Mouse (Mus musculus) MEL (cell line): ENCODE results near the gene Tspan18. TPM values are rescaled to one million over a fixed set of nuclear protein-coding genes. Genes with fewer than 3 reads are reported as not detected.

Experiments used
- DNase-seq: peaks from one replicate; pipeline ENCODE4 v3.0.0; 2011; ENCODE audit warnings: low read depth, low spot score
- H3K27ac ChIP-seq: 2 replicates; pipeline ENCODE4 v1.5.1; 2012; ENCODE audit warnings: low read depth, mild to moderate bottlenecking, control low read depth, low read length, moderate library complexity; ENCODE audit not compliant: control insufficient read depth
- H3K27me3 ChIP-seq, 2 experiments: fragments of 150-350 bp in 1 of 2; sonication (generic) in 1 of 2; 2 replicates each; pipeline ENCODE4 v1.6.1; 2012; ENCODE audit warnings: low read length in 2 of 2, mild to moderate bottlenecking in 2 of 2, improper control_type of control experiment in 1 of 2, moderate library complexity in 1 of 2; ENCODE audit not compliant: insufficient read depth in 2 of 2, control insufficient read depth in 1 of 2
- H3K36me3 ChIP-seq, 2 experiments: 2 replicates each; pipeline ENCODE4 v1.6.1; 2012 to 2014; ENCODE audit warnings: low read length in 2 of 2, improper control_type of control experiment in 1 of 2, inconsistent platforms in 1 of 2, mild to moderate bottlenecking in 1 of 2; ENCODE audit not compliant: insufficient read depth in 2 of 2, control insufficient read depth in 1 of 2
- H3K4me1 ChIP-seq, 2 experiments: fragments of 150-350 bp in 1 of 2; sonication (generic) in 1 of 2; 2 replicates each; pipeline ENCODE4 v1.6.1; 2012; ENCODE audit warnings: low read length in 2 of 2, improper control_type of control experiment in 1 of 2, mild to moderate bottlenecking in 1 of 2; ENCODE audit not compliant: insufficient read depth in 2 of 2, control insufficient read depth in 1 of 2
- H3K4me3 ChIP-seq, 2 experiments: fragments of 150-350 bp in 1 of 2; sonication (generic) in 1 of 2; 2 replicates each; pipeline ENCODE4 v1.5.1; 2012; ENCODE audit warnings: low read depth in 2 of 2, low read length in 2 of 2, mild to moderate bottlenecking in 2 of 2, moderate library complexity in 2 of 2, control low read depth in 1 of 2, improper control_type of control experiment in 1 of 2; ENCODE audit not compliant: control insufficient read depth in 1 of 2, insufficient read depth in 1 of 2
- H3K79me2 ChIP-seq: 2 replicates; pipeline ENCODE4 v1.6.1; 2012; ENCODE audit warnings: mild to moderate bottlenecking, low read length, moderate library complexity; ENCODE audit not compliant: control insufficient read depth, poor library complexity, insufficient read depth
- H3K9ac ChIP-seq: 2 replicates; pipeline ENCODE4 v1.6.1; 2012; ENCODE audit warnings: low read depth, mild to moderate bottlenecking, control low read depth, low read length, moderate library complexity; ENCODE audit not compliant: control insufficient read depth, poor library complexity, severe bottlenecking
- H3K9me3 ChIP-seq: fragments of 150-350 bp; sonication (generic); replicated peaks from 2 replicates; pipeline ENCODE4 v1.6.1; 2012; ENCODE audit warnings: mild to moderate bottlenecking, low read length, improper control_type of control experiment, moderate library complexity; ENCODE audit not compliant: insufficient read depth
- BHLHE40 ChIP-seq: IDR thresholded peaks from 2 replicates; pipeline ENCODE4 v1.6.1; 2012; ENCODE audit warnings: low read depth, mild to moderate bottlenecking, inconsistent platforms, low read length, improper control_type of control experiment, borderline replicate concordance
- CHD1 ChIP-seq: IDR thresholded peaks from 2 replicates; pipeline ENCODE4 v1.6.1; 2012; ENCODE audit warnings: low read depth, mild to moderate bottlenecking, inconsistent platforms, low read length, improper control_type of control experiment
- CHD2 ChIP-seq: IDR thresholded peaks from 2 replicates; pipeline ENCODE4 v1.6.1; 2011; ENCODE audit warnings: low read length, improper control_type of control experiment
- CTCF ChIP-seq, 3 experiments: IDR thresholded peaks in 2 of 3; conservative IDR thresholded peaks in 1 of 3; 2 replicates each; pipeline ENCODE4 v1.5.1; 2011 to 2012; ENCODE audit warnings: low read length in 3 of 3, low read depth in 2 of 3, mild to moderate bottlenecking in 2 of 3, improper control_type of control experiment in 1 of 3, inconsistent platforms in 1 of 3, mixed read lengths in 1 of 3, moderate library complexity in 1 of 3; ENCODE audit not compliant: control insufficient read depth in 1 of 3, insufficient read depth in 1 of 3, poor library complexity in 1 of 3, severe bottlenecking in 1 of 3
- ETS1 ChIP-seq: IDR thresholded peaks from 2 replicates; pipeline ENCODE4 v1.6.1; 2012; ENCODE audit warnings: low read depth, mild to moderate bottlenecking, inconsistent platforms, low read length, improper control_type of control experiment, moderate library complexity
- GATA1 ChIP-seq: IDR thresholded peaks from 2 replicates; pipeline ENCODE4 v1.6.1; 2011; ENCODE audit warnings: low read depth, low read length, improper control_type of control experiment
- HCFC1 ChIP-seq: IDR thresholded peaks from 2 replicates; pipeline ENCODE4 v1.6.1; 2012; ENCODE audit warnings: low read depth, mild to moderate bottlenecking, inconsistent platforms, low read length, improper control_type of control experiment, moderate library complexity
- KAT2A ChIP-seq: conservative IDR thresholded peaks from 2 replicates; pipeline ENCODE4 v1.6.1; 2012; ENCODE audit warnings: low read depth, low read length, improper control_type of control experiment, inconsistent platforms
- MAFK ChIP-seq: IDR thresholded peaks from 2 replicates; pipeline ENCODE4 v1.6.1; 2011; ENCODE audit warnings: low read depth, mild to moderate bottlenecking, low read length, improper control_type of control experiment, borderline replicate concordance
- MAX ChIP-seq: IDR thresholded peaks from 2 replicates; pipeline ENCODE4 v1.6.1; 2011; ENCODE audit warnings: low read length, improper control_type of control experiment
- MAZ ChIP-seq: IDR thresholded peaks from 2 replicates; pipeline ENCODE4 v1.6.1; 2012; ENCODE audit warnings: low read depth, mild to moderate bottlenecking, inconsistent platforms, low read length, improper control_type of control experiment
- MXI1 ChIP-seq: IDR thresholded peaks from 2 replicates; pipeline ENCODE4 v1.6.1; 2011; ENCODE audit warnings: mild to moderate bottlenecking, low read depth, low read length, improper control_type of control experiment
- MYB ChIP-seq: IDR thresholded peaks from 2 replicates; pipeline ENCODE4 v1.6.1; 2011; ENCODE audit warnings: mild to moderate bottlenecking, low read depth, low read length, improper control_type of control experiment
- POLR2A ChIP-seq, 2 experiments: IDR thresholded peaks; 2 replicates each; pipeline ENCODE4 v1.6.1; 2011 to 2012; ENCODE audit warnings: low read length in 2 of 2, mild to moderate bottlenecking in 2 of 2, control low read depth in 1 of 2, improper control_type of control experiment in 1 of 2, low read depth in 1 of 2, moderate library complexity in 1 of 2; ENCODE audit not compliant: control insufficient read depth in 1 of 2, insufficient read depth in 1 of 2, poor library complexity in 1 of 2
- RCOR1 ChIP-seq: IDR thresholded peaks from 2 replicates; pipeline ENCODE4 v1.6.1; 2012; ENCODE audit warnings: low read depth, mild to moderate bottlenecking, inconsistent platforms, low read length, improper control_type of control experiment
- TBP ChIP-seq: IDR thresholded peaks from 2 replicates; pipeline ENCODE4 v1.8.0; 2011; ENCODE audit warnings: low read depth, low read length, improper control_type of control experiment
- TCF12 ChIP-seq: IDR thresholded peaks from 2 replicates; pipeline ENCODE4 v1.6.1; 2014; ENCODE audit warnings: low read depth, mild to moderate bottlenecking, inconsistent platforms, low read length, improper control_type of control experiment, moderate library complexity
- UBTF ChIP-seq: IDR thresholded peaks from 2 replicates; pipeline ENCODE4 v1.6.1; 2012; ENCODE audit warnings: low read depth, mild to moderate bottlenecking, inconsistent platforms, low read length, improper control_type of control experiment, moderate library complexity, borderline replicate concordance; ENCODE audit not compliant: insufficient read depth
- USF1 ChIP-seq: IDR thresholded peaks from 2 replicates; pipeline ENCODE4 v1.6.1; 2014; ENCODE audit warnings: low read depth, mild to moderate bottlenecking, inconsistent platforms, low read length, improper control_type of control experiment, moderate library complexity
- ZKSCAN1 ChIP-seq: IDR thresholded peaks from 2 replicates; pipeline ENCODE4 v1.6.1; 2012; ENCODE audit warnings: low read depth, mild to moderate bottlenecking, inconsistent platforms, low read length, improper control_type of control experiment, moderate library complexity
- ZMIZ1 ChIP-seq: IDR thresholded peaks from 2 replicates; pipeline ENCODE4 v1.6.1; 2012; ENCODE audit warnings: low read depth, mild to moderate bottlenecking, inconsistent platforms, low read length, improper control_type of control experiment, moderate library complexity
- ZNF384 ChIP-seq: IDR thresholded peaks from 2 replicates; pipeline ENCODE4 v1.6.1; 2012; ENCODE audit warnings: low read depth, mild to moderate bottlenecking, inconsistent platforms, low read length, improper control_type of control experiment
- polyA plus RNA-seq, 2 experiments: library from polyadenylated mRNA; stranded (reverse) in 1 of 2; unstranded in 1 of 2; fragments of >175 nt in 1 of 2; fragments of >200 nt in 1 of 2; gene quantifications; 2 replicates each; pipeline versions ENCODE4 v1.2.1 to v1.2.4; 2012; ENCODE audit warnings: low replicate concordance in 2 of 2, low read depth in 1 of 2; ENCODE audit not compliant: insufficient read length in 2 of 2, insufficient read depth in 1 of 2, missing spikeins in 1 of 2
- total RNA-seq: library from RNA; depleted of rRNA; stranded (reverse); fragments of 300-350 nt; gene quantifications from 2 replicates; pipeline ENCODE4 v1.2.3, GENCODE M21; 2012

Gene Tspan18
- total and polyA plus RNA-seq, 3 experiments, result 2.2 to 4.4 TPM; not detected in 1

DNA sequence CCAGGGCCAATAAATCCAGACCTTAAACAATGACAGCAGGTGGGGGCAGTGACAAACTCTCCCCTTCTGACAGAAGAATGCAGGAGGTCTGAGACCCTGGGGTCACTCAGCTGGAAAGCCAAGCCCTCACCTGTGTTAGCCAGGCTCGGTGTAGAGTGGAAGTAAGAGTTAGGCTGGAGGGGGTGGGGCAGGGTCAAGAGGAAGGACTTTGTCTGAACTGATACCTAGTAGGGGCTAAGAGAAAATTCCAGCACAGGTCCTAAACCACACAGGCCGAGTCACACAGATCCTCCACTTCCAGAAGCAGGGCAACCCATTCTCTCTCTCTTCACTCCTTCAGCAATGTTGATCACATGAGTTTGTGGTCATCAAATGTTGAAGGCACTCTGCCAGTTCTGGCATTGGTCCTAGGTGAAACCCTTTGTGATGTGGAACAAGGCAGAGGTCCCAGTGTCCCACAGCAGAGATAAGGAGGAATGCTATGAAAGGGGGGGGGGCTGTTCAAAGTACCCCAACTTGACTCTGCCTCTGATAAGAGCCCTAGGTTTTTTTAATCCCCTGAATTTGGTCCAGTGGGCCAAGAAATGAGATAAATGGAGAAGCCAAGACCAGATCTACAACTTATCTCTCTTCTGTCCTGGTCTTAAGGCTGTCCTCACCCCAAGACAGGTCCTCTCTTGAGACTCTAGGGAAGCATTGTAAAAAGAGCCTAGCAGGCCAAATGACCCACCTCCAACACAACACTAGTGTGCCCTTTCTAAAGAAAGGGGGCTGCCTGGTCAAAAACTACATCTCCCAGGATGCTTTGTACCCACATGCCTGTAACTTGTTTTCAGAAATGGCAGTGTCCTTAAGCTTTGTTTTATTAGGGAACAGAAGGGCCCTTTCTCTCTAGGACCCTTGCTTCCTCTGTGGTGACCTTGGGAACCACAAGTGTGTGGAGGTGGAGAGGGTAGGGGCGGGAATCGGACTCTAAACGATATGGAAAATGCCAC lies 71.7 kb downstream of the Tspan18 start:
- Histone ChIP-seq H3K79me2 (no peaks in the 10 kb centered on the region), H3K9me3 (no peaks in the 10 kb centered on the region), H3K27ac (no peak overlapping the region), H3K9ac (no peak overlapping the region), H3K36me3 (no peaks in the 10 kb centered on the region), H3K4me1 (no peaks in the 10 kb centered on the region), H3K27me3 (peaks cover 0 to 3% of the 10 kb centered on the region in 2 experiments; a peak in 1 of 4 replicates), H3K4me3 (no peak overlapping the region)
- DNase-seq, result no peak
- no peak for TF ChIP-seq CTCF (IDR thresholded peaks at IDR 0.05 in 2 of 3, conservative IDR thresholded peaks at IDR 0.05 in 1 of 3; ENCODE audit: control insufficient read depth in 1 of 3, insufficient read depth in 1 of 3, low read depth in 2 of 3, low read length in 3 of 3, poor library complexity in 1 of 3, severe bottlenecking in 1 of 3)
- TF ChIP-seq HCFC1, result 0 out of 2 replicates have a peak, but pooled peaks have one; percentile 40

DNA sequence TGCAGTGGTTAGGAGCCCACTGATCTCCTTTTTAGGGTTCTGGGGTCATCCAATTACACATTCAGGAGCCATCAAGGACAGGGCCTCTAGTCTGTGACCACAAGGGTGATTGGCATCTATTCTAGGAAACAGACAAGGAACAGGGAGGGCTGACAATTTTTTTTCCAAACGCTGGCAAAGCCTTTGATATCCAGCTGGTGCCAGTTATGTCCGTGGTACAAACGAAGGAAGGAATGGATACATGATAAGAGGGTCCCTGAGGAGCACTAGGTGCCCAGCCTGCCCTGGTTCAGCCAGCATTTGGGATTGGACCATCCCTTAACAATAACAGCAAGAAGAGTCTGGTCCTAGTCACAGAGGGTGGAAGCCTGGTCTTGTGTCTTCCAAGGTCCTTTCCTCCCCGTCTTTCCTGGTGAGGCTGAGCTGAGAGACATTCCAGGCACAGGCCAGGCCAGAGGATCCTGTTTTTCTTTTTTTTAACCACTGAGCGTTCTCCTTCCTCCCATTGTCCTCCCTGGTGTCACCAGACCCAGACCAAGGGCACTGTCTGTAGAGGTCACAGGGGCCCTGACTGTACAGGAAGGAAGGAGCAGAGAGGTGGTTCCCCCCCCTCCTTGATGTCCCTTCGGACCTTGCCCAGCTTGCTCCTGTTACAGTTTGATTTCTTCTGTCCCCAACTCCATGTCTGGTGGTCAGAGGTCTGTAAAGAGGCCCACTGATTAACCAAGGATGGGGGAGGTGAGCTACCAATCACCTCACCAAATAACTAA lies 72.6 kb downstream of the Tspan18 start:
- no peaks in the 10 kb centered on the region for H3K9me3 ChIP-seq
- H3K36me3 ChIP-seq, result no peaks in the 10 kb centered on the region
- no peak overlapping the region for H3K9ac ChIP-seq
- no peak overlapping the region for H3K4me3 ChIP-seq
- peaks cover 0 to 3% of the 10 kb centered on the region in 2 experiments; a peak in 1 of 4 replicates for H3K27me3 ChIP-seq
- H3K27ac ChIP-seq, result no peak overlapping the region
- TF ChIP-seq TBP, result no peak
- TF ChIP-seq KAT2A, result no peak
- no peak for TF ChIP-seq CHD2
- no peak for TF ChIP-seq ZMIZ1
- no peak for TF ChIP-seq MAX
- no peak for TF ChIP-seq ZNF384
- no peak for TF ChIP-seq MAZ
- TF ChIP-seq MAFK, result no peak
- TF ChIP-seq UBTF, result no peak
- TF ChIP-seq, all 39 proteins: peak for 0
- no peaks in the 10 kb centered on the region for H3K4me1 ChIP-seq
- no peak for DNase-seq
- H3K79me2 ChIP-seq, result no peaks in the 10 kb centered on the region

DNA sequence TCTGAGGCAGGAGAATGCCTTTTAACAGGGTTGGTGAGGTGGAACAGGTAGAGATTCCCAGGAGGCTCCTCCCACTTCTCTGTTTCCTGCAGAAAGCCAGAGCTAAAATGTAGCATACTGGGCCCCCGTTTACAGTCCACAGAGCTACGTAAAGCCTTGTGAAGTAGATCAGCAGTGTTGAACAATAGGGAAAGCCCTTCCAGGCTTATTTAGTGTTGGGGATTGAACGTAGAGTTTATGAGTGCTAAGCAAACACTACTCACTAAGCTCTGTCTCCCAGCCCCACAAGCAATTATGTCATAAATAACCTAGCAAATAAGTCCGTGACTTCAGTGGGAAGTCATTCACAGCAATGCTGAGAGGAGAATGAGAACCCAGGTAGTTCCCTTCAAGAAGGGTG lies 76.7 kb downstream of the Tspan18 start:
- Histone ChIP-seq H3K36me3 (no peaks in the 10 kb centered on the region), H3K27ac (no peak overlapping the region), H3K27me3 (peaks cover 2 to 3% of the 10 kb centered on the region in 2 experiments; a peak in 1 of 4 replicates), H3K4me1 (no peaks in the 10 kb centered on the region), H3K9me3 (no peaks in the 10 kb centered on the region), H3K4me3 (no peak overlapping the region), H3K79me2 (no peaks in the 10 kb centered on the region), H3K9ac (no peak overlapping the region)
- no peak for DNase-seq
- TF ChIP-seq ZNF384, result no peak
- TF ChIP-seq CHD1, result no peak
- TF ChIP-seq USF1, result no peak
- TF ChIP-seq MAX, result no peak
- no peak for TF ChIP-seq TCF12
- TF ChIP-seq MXI1, result no peak
- no peak for TF ChIP-seq MAFK
- no peak for TF ChIP-seq CTCF (IDR thresholded peaks at IDR 0.05 in 2 of 3, conservative IDR thresholded peaks at IDR 0.05 in 1 of 3; ENCODE audit: control insufficient read depth in 1 of 3, insufficient read depth in 1 of 3, low read depth in 2 of 3, low read length in 3 of 3, poor library complexity in 1 of 3, severe bottlenecking in 1 of 3)
- no peak for TF ChIP-seq BHLHE40
- no peak for TF ChIP-seq ZKSCAN1
- no peak for TF ChIP-seq POLR2A (IDR thresholded peaks at IDR 0.05; ENCODE audit: control insufficient read depth in 1 of 2, insufficient read depth in 1 of 2, low read depth in 1 of 2, low read length in 2 of 2, poor library complexity in 1 of 2)
- no peak for TF ChIP-seq MYB
- TF ChIP-seq ETS1, result no peak
- TF ChIP-seq RCOR1, result no peak
- no peak for TF ChIP-seq GATA1
- TF ChIP-seq MAZ, result no peak
